Mouse (Mus musculus) CH12.LX (cell line): ENCODE measurements around the gene Dnhd1. TPM values are rescaled to one million over a fixed set of nuclear protein-coding genes. Genes with fewer than 3 reads are reported as not detected.

ENCODE experiments used
- DNase-seq: peaks from one replicate; pipeline ENCODE4 v3.0.0-alpha.2; 2013; ENCODE audit errors: extremely low read depth
- H3K27ac ChIP-seq: 2 replicates; pipeline ENCODE4 v1.5.1; 2012; ENCODE audit warnings: low read depth, mild to moderate bottlenecking, control low read depth, moderate library complexity; ENCODE audit not compliant: insufficient read depth
- H3K27me3 ChIP-seq: replicated peaks from 2 replicates; pipeline ENCODE3; 2012; ENCODE audit warnings: inconsistent platforms
- H3K36me3 ChIP-seq, 2 experiments: replicated peaks in 1 of 2; 2 replicates each; pipeline versions ENCODE3 to v1.6.1; 2012; ENCODE audit warnings: inconsistent platforms in 1 of 2, low read length in 1 of 2, mild to moderate bottlenecking in 1 of 2, mixed read lengths in 1 of 2, moderate library complexity in 1 of 2; ENCODE audit not compliant: control insufficient read depth in 1 of 2, insufficient read depth in 1 of 2
- H3K4me1 ChIP-seq, 2 experiments: 2 replicates each; pipeline ENCODE4 v1.6.1; 2012; ENCODE audit warnings: inconsistent platforms in 1 of 2, moderate library complexity in 1 of 2; ENCODE audit not compliant: insufficient read depth in 2 of 2, control insufficient read depth in 1 of 2
- H3K4me2 ChIP-seq: 2 replicates; pipeline ENCODE4 v1.6.1; 2012; ENCODE audit warnings: low read depth, mild to moderate bottlenecking, control low read depth; ENCODE audit not compliant: poor library complexity, insufficient read depth, severe bottlenecking
- H3K4me3 ChIP-seq, 3 experiments: fragments of 150-350 bp in 1 of 3; sonication (generic) in 1 of 3; replicated peaks in 1 of 3; 2 replicates each; pipeline versions ENCODE3 to v1.5.1; 2011 to 2012; ENCODE audit warnings: low read depth in 2 of 3, low read length in 2 of 3, mild to moderate bottlenecking in 2 of 3, moderate library complexity in 2 of 3, control low read depth in 1 of 3, improper control_type of control experiment in 1 of 3, inconsistent platforms in 1 of 3, mixed read lengths in 1 of 3; ENCODE audit not compliant: poor library complexity in 1 of 3
- H3K79me2 ChIP-seq: replicated peaks from 2 replicates; pipeline ENCODE4 v1.6.1; 2012; ENCODE audit warnings: mild to moderate bottlenecking, moderate library complexity; ENCODE audit not compliant: control insufficient read depth, poor library complexity, insufficient read depth, severe bottlenecking; ENCODE audit errors: extremely low read depth
- H3K9ac ChIP-seq: 2 replicates; pipeline ENCODE4 v1.6.1; 2012; ENCODE audit warnings: low read depth, mild to moderate bottlenecking, control low read depth, moderate library complexity; ENCODE audit not compliant: insufficient read depth
- H3K9me3 ChIP-seq: replicated peaks from 2 replicates; pipeline ENCODE3; 2012; ENCODE audit warnings: low read length, inconsistent platforms, mixed read lengths
- CTCF ChIP-seq, 2 experiments: IDR thresholded peaks in 1 of 2; conservative IDR thresholded peaks in 1 of 2; 2 replicates each; pipeline ENCODE4 v1.5.1; 2011 to 2012; ENCODE audit warnings: low read depth in 2 of 2, low read length in 2 of 2, improper control_type of control experiment in 1 of 2, inconsistent platforms in 1 of 2, mild to moderate bottlenecking in 1 of 2, moderate library complexity in 1 of 2
- EP300 ChIP-seq: IDR thresholded peaks from 2 replicates; pipeline ENCODE4 v1.6.1; 2011; ENCODE audit warnings: low read length, improper control_type of control experiment
- JUN ChIP-seq: IDR thresholded peaks from 2 replicates; pipeline ENCODE4 v1.6.1; 2011; ENCODE audit warnings: low read depth, mild to moderate bottlenecking, low read length, improper control_type of control experiment, moderate library complexity; ENCODE audit not compliant: insufficient read depth
- MAZ ChIP-seq: IDR thresholded peaks from 2 replicates; pipeline ENCODE4 v1.6.1; 2012; ENCODE audit warnings: low read depth, mild to moderate bottlenecking, inconsistent platforms, low read length, improper control_type of control experiment, moderate library complexity
- NRF1 ChIP-seq: IDR thresholded peaks from 2 replicates; pipeline ENCODE4 v1.6.1; 2014; ENCODE audit warnings: low read depth, mild to moderate bottlenecking, inconsistent platforms, low read length, improper control_type of control experiment, moderate library complexity
- RAD21 ChIP-seq: IDR thresholded peaks from 2 replicates; pipeline ENCODE4 v1.6.1; 2011; ENCODE audit warnings: low read depth, mild to moderate bottlenecking, low read length, improper control_type of control experiment, moderate library complexity
- SMC3 ChIP-seq: IDR thresholded peaks from 2 replicates; pipeline ENCODE4 v1.6.1; 2011; ENCODE audit warnings: low read depth, low read length, improper control_type of control experiment
- TBP ChIP-seq: conservative IDR thresholded peaks from 2 replicates; pipeline ENCODE4 v1.6.1; 2011; ENCODE audit warnings: low read depth, low read length, improper control_type of control experiment
- dilution Hi-C: fragments of 300-500 bp; cut with MboI; formaldehyde crosslinking; loops from 2 replicates; pipeline ENCODE4 v1.14.3; 2020; ENCODE audit warnings: low sequenced_read_pairs; ENCODE audit not compliant: extremely low pct_unique_long_range_greater_than_20kb, extremely low pct_ligation_motif_present
- in situ Hi-C: fragments of 300-500 bp; cut with MboI; formaldehyde crosslinking; loops from 3 replicates; pipeline ENCODE4 v1.14.3; 2019; ENCODE audit warnings: low sequenced_read_pairs, low pct_ligation_motif_present, low pct_unique_long_range_greater_than_20kb, mixed read lengths
- polyA plus RNA-seq: library from polyadenylated mRNA; unstranded; fragments of >175 nt; gene quantifications from 2 replicates; pipeline ENCODE4 v1.2.1, GENCODE M21; 2012; ENCODE audit warnings: low read depth; ENCODE audit not compliant: insufficient read length
- total RNA-seq, 2 experiments: library from RNA; depleted of rRNA; stranded (reverse); fragments of 300-350 nt in 1 of 2; fragments of >200 nt in 1 of 2; gene quantifications; 2 replicates each; pipeline ENCODE4 v1.2.3; 2012 to 2014

Gene Dnhd1
- total RNA-seq (2012; rRNA removed) (0.04 and 0.08 TPM in 2 replicates), total RNA-seq (2014; rRNA removed) (0.07 and 0.23 TPM in 2 replicates), polyA plus RNA-seq (0.31 and 0.41 TPM in 2 replicates)

- no peaks in the 10 kb centered on the region; a peak in 1 of 4 replicates for H3K4me1 ChIP-seq
- in situ Hi-C loops (no loop called here), dilution Hi-C loops (no loop called here)
- TF ChIP-seq EP300 = no peak
- 0 out of 2 replicates have a peak, but pooled peaks have one; percentile 41 for TF ChIP-seq MAZ
- TF ChIP-seq SMC3 = peak; percentile 47
- TF ChIP-seq JUN = no peak
- peak; percentile 15 to 74; a peak in 3 of 4 replicates for TF ChIP-seq CTCF (conservative IDR thresholded peaks at IDR 0.05 in 1 of 2, IDR thresholded peaks at IDR 0.05 in 1 of 2; ENCODE audit: low read depth in 2 of 2, low read length in 2 of 2)
- TF ChIP-seq RAD21 = peak; percentile 25
- H3K9me3 ChIP-seq = no peaks in the 10 kb centered on the region
- H3K9ac ChIP-seq = peak within 1 kb of the TSS; percentile 61; the same call in 1 of the 2 replicates
- H3K4me3 ChIP-seq = peak within 1 kb of the TSS; percentile 36 to 65 (median 42)
- DNase-seq = peak; percentile 70
- no peak within 1 kb of the TSS for H3K27ac ChIP-seq
- peaks cover 0 to 19% of the 10 kb centered on the region in 2 experiments for H3K36me3 ChIP-seq
- peak within 1 kb of the TSS; percentile 95 for H3K4me2 ChIP-seq
- no peaks in the 10 kb centered on the region for H3K79me2 ChIP-seq
- no peaks in the 10 kb centered on the region for H3K27me3 ChIP-seq
Measured at GRCm38 (mm10) chr7:105650639-105651435, at the start of gene Dnhd1. Gene Dnhd1, plus strand, starts transcription at chr7:105650827.

- Histone ChIP-seq H3K9me3 (peaks cover 3% of the 10 kb centered on the region), H3K36me3 (no peaks in the 10 kb centered on the region), H3K4me3 (no peak overlapping the region), H3K79me2 (no peaks in the 10 kb centered on the region), H3K4me1 (peaks cover 3 to 18% of the 10 kb centered on the region in 2 experiments; a peak in 2 of 4 replicates), H3K4me2 (no peak overlapping the region), H3K27ac (no peak overlapping the region), H3K9ac (no peak overlapping the region), H3K27me3 (no peaks in the 10 kb centered on the region)
- dilution Hi-C loops (no loop called here), in situ Hi-C loops (no loop called here)
- peak; percentile 61 for DNase-seq
- TF ChIP-seq NRF1 = 0 out of 2 replicates have a peak, but pooled peaks have one; percentile 20
- peak; percentile 81 for TF ChIP-seq SMC3
- TF ChIP-seq RAD21 = peak; percentile 79
- TF ChIP-seq TBP = no peak
- peak; percentile 37 to 84; a peak in 3 of 4 replicates for TF ChIP-seq CTCF (conservative IDR thresholded peaks at IDR 0.05 in 1 of 2, IDR thresholded peaks at IDR 0.05 in 1 of 2; ENCODE audit: low read depth in 2 of 2, low read length in 2 of 2)
Measured at GRCm38 (mm10) chr7:105602860-105603623, 47.6 kb upstream of the Dnhd1 start.
